Mouse (Mus musculus) testis, postnatal 10 days (tissue): ENCODE data around the gene Mpzl1.
"Not testable (repeated sequence)": the region's sequence is repeated elsewhere in the genome, so short reads cannot be mapped to it uniquely, and the experiment has no call there.

Experiments used
- DNase-seq: peaks from one replicate; pipeline ENCODE4 v3.0.0; 2021; ENCODE audit warnings: low spot score

Mpzl1 gene

DNA sequence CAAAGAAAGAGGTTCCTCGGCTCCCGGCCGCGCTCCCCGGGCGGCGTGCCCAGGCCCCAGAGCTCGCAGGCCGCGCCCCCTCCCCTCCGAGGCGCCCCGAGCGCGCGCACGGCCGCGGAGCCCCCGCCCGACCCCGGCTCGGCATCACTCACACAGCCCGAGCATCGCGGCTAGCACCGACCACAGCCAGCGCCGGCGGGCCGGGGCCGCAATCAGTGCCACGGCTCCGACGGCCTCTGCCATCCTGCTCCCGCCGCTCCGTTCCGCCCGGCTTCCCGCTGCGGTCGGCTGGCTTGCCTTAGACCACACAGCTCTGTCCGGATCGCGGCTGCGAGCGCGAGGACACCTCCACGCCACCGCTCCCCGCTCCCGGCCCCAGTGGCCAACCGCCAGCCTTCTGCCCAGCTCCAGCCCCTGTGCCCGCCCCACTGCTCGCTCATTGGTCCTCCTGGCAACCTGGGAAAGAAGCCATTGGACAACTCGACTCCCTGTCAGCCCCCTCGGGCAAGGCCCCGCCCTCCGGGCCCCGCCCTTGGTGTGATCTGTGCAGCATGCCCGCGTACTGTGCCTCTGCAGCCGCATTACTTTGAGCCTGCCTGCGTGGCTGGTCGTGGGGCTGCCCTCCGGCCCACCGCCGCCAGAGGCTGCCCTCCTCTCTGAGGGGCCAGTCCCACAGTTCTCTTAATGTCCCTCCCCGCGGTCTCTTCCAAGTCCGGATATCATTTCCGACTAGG lies at the start of gene Mpzl1:
Mpzl1 (minus strand) TSS at position 388 of the 734 bp plus-strand sequence.
- peak; percentile 98 for DNase-seq

DNA sequence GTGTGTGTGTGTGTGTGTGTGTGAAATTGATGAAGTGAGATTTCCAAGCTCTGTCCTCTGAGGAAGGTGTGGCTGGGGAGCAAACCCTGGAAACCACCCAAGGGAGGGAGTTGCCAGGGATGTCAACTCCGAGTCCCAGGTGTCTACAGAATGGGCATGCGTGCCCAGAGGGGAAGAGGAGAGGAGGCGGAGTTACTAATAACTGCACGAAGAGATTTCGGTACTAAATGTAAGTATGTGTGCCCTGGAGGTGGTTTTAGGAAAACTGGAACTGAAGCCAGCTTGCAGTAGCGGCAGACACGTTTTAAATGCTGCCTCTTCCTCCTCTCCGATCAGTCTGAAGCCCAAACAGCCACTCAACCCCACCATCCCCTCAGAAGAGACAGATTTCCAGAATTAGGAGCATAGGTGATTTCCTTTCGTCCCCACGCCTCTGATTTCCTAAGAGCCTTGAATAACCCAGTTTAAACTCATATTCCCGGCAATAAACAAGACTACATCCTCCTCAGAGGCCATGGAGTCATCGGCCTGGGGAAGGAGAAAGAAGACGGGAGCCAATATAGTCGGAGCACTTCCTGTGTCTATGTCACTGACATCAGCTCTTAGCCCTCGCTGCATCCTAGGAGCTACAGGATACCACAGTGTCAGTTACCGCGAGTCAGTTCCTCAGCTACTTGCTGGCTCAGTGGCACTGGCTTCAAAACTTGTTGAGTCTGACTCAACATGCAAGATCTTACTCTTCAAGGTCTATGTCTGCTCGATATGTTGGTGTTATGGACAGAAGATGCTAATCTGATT lies 47.9 kb upstream of the Mpzl1 start:
- DNase-seq, result no peak

DNA sequence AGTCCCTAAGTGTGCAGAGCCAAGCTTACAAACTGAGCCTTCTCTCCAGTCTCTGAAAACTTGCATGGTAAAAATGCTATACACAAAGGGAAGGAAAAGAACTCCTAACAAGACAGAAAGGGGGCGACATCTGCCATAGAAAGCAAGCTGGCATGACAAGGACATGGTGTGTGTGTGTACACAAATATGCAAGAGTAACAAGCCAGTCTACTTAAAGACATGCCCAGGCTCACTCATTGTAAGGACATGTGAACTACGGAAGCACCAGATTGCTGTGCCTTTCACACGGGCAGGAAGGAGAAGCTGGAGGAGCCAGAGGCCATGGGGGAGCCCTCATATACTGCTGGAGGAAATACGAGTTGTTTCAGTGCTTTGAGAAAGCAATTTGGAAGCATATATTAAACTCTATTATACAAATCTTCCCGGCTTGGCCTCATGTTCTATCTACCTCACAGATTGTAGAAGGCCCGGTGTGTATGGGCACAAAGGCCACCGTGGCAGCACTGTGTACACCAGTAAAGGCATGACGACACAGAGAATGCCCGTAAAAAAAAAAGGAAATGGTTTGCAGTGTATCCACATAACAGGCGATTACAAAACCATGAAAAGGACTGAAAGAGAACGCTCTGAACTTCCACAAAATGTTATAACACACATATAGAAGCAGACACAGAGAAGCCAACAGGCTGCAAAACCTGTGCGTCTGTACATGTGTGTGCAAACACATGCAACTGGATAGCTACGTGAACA lies 46.9 kb upstream of the Mpzl1 start:
- no peak for DNase-seq

- not testable (repeated sequence) for DNase-seq
Observed at GRCm38 (mm10) chr1:165680086-165680485, 45.7 kb upstream of the Mpzl1 start.

GRCm38 (mm10) chr1:165679618-165679997 lies 45.3 kb upstream of the Mpzl1 start:
- DNase-seq, result no peak

GRCm38 (mm10) chr1:165678861-165679617 lies 44.7 kb upstream of the Mpzl1 start:
- DNase-seq, result peak; percentile 58

DNA sequence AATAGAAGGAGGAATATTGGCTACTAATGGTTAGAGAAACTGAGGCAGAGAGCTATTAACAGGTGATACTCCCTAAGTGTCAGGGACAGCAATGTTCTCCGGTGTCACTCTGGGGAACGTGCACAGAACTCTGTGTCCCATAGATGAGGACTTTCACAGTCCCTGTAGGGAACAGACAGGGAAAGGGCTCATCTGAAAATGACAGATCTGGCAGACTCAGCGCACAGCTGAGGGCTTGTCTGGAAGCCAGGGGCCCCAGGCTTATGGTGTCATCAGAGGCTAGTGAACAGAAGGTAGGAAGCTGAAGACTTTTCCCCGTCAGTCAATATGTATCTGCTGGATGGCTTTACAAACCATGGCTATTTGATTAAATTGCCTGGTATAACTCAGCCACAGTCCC lies 43.2 kb upstream of the Mpzl1 start:
- DNase-seq, result no peak

DNA sequence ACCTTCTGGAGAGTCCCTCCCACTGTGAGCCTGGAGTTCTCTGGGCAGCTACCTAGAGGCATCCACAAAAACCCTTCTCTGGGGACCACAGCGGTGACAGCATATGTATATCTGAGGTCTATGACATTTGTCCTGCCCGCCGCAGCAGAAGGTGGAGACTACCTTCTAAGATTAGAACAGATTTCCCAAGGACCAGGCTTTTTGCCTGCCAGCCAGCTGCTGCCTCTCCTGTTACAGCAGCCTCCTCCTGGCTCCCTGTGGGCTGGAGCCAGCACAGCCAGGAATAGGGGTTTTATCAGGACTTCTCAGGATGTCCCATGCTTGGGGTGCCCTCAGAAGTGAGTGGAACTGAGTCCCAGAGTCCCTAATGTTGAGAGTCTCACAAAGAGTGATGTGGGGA lies 42.7 kb upstream of the Mpzl1 start:
- no peak for DNase-seq

GRCm38 (mm10) chr1:165675167-165675566 lies 40.8 kb upstream of the Mpzl1 start:
- no peak for DNase-seq

- no peak for DNase-seq
Observed at GRCm38 (mm10) chr1:165672355-165672754, 38.0 kb upstream of the Mpzl1 start.

DNA sequence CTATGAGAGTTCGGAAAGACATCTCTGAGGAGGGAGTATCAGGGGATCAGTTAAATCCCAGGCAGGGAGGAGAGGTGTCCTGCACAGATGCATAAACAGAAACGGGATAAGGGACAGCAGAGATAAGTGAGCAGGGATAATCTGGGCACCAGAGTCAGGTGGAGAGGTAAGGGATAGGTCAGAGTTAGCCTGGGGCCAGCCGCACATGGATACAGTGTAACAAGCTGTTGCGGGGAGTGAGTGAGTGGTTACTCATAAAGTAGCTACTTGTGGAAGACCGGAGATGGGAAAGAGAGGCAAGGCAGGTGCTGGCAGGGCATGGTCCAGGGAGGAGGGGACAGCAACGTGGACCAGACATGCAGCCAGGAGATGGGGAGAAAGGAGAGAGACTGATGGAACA lies 35.7 kb upstream of the Mpzl1 start:
- no peak for DNase-seq

DNA sequence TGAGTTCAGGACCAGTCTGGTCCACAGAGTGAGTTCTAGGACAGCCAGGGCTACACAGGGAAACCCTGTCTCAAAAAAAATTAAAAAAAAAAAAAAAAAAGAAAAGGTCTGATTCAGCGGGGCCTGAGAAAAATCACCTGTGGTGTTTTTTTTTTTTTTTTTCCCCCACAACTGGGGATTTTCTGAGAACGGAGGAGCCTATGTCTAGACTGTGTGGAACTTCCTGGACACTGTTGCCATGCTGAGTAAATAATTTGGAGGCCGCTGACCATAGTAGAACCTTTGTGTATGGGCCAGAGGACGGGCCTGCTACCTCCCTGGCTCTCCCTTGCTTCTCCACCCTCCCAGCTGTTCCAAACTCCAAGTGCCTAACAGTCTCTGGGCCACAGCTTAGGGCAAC lies 34.6 kb upstream of the Mpzl1 start:
- DNase-seq, result no peak

DNA sequence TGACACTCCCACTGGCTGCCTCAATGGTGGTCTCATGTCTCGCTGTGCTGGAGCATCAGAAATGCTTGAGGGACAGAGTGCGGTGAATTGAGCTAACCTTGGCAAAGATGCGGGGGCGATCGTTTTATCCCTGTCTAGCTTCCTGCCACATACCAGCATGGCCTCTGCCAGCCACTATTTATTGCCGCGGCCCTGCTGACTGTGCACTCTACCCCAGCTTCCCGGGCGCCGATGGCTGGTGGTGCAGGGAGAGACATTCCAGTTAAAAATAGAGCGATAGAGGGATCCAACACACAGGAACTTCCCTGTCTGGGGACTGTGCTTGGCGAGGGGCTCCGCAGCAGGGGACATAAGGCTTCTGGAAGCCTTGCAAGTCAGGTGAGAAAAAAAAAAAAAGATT lies 33.0 kb upstream of the Mpzl1 start:
- no peak for DNase-seq

GRCm38 (mm10) chr1:165666944-165667343 lies 32.6 kb upstream of the Mpzl1 start:
- DNase-seq, result no peak

DNA sequence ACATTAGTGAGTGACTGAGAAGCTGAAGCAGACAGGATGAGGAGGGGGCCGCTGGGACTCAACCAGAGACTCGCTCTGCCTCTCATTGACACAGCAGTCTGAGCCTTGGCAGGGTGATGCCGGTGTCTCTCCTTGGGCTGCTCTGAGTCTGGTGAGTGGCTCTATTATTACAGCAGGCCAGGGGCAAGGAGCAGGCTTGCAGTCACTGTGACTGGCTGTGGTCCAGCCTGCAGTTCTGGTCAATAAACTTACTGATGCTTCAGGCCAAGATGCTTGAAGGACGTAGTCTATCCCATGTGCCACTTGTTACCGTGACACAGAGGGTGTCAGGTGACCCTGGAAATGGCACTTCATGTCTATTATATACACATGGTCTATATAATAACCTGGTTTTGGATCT lies 31.4 kb upstream of the Mpzl1 start:
- DNase-seq, result no peak

GRCm38 (mm10) chr1:165663277-165663676 lies 28.9 kb upstream of the Mpzl1 start:
- no peak for DNase-seq

- DNase-seq, result no peak
Observed at GRCm38 (mm10) chr1:165662426-165663192, 28.3 kb upstream of the Mpzl1 start.

DNA sequence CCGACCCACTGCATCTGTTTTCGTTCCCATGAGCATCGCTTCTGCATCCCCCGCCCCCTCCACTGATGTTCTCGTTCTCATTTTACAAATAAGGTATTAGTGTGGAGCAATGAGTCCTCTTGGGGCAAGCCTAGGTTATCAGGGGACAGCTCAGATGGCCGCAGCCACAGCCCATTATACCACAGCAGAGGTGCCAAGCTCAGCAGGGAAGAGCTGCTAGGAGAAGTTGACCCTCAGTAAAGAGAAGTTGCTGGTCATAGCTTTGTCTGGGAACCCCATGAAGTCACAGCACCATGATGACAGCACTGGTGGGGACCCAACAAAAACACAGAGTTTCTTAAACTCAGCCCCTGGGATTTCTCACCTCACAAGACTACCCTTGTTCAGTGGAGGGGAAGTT lies 27.4 kb upstream of the Mpzl1 start:
- DNase-seq, result no peak

- no peak for DNase-seq
Observed at GRCm38 (mm10) chr1:165661191-165661590, 26.9 kb upstream of the Mpzl1 start.

DNA sequence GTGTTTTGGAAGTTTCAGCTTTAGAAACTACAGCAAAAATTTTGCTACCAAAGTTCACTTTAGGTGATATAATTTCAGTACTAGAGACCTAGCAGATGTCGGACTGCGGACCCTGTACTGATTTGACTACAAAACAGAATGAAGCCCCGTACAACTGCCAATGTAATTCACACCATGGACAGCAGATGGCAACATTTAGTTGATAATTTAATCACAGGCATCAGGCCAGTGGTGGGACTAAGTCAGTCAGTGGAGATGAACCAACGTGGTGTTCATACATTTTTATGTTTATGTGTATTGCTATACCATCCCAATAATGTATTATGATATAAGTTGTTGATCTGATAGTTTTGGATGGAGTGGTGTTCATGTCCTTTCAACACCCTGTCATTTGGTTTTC lies 26.4 kb upstream of the Mpzl1 start:
- DNase-seq, result peak; percentile 74

GRCm38 (mm10) chr1:165658602-165659001 lies 24.3 kb upstream of the Mpzl1 start:
- peak; percentile 80 for DNase-seq
